Mouse (Mus musculus) MEL-GATA-1-ER (cell line): Measurements from ENCODE around the gene Ube2dnl2.

ENCODE experiments used
- DNase-seq: peaks from one replicate; pipeline ENCODE4 v3.0.0-alpha.2; 2012; ENCODE audit warnings: low read depth; ENCODE audit errors: extremely low read depth

The Ube2dnl2 gene

GRCm38 (mm10) chrX:114907282-114907681, at the start of gene Ube2dnl2:
Ube2dnl2 (plus strand) TSS chrX:114907582.
- DNase-seq = no peak

GRCm38 (mm10) chrX:114895489-114895888, 11.9 kb upstream of the Ube2dnl2 start:
- DNase-seq = no peak

GRCm38 (mm10) chrX:114897506-114897905, 9.9 kb upstream of the Ube2dnl2 start:
- no peak for DNase-seq

- DNase-seq = no peak
Measured at GRCm38 (mm10) chrX:114903391-114903790, 4.0 kb upstream of the Ube2dnl2 start.

- DNase-seq = no peak
Measured at GRCm38 (mm10) chrX:114904712-114905111, 2.7 kb upstream of the Ube2dnl2 start, which contains the start of gene Ube2dnl1. Ube2dnl1 (plus strand) TSS chrX:114905012.

- DNase-seq = no peak
Measured at GRCm38 (mm10) chrX:114955066-114955465, 47.7 kb downstream of the Ube2dnl2 start.
